ENCODE assay signal across 19 mouse cellular contexts in genomic region chr17:62681726-62682125, GRCm38 (mm10).
DNase-seq lines count a peak whose midpoint lies in the region; TF ChIP-seq lines count a peak whose summit lies in the region.
"Had no signal": no experiment of that assay in that cellular context is flagged by ENCODE, and none has a peak within 500 bp of the region (broad histone marks: within the 10 kb centered on the region; RNA-seq: fewer than 3 reads in every experiment).

No protein-coding gene starts in this region.

- DNase-seq in kidney, adult 9 months: peak; percentile 57
- no peak for DNase-seq in kidney, postnatal 10 days
- DNase-seq in Muller cell, postnatal 12 days (ENCODE audit: inconsistent ontology term): peak; percentile 94
- DNase-seq in kidney, postnatal 36 days: peak; percentile 18 to 37
- no peak for DNase-seq in urinary bladder, adult 2 months (ENCODE audit: low spot score)
- no peak for DNase-seq in layer of hippocampus, adult 11-12 months (ENCODE audit: low spot score)
- DNase-seq: adrenal gland, postnatal 25 days; cerebellum, adult 9-11 months; gastrocnemius, postnatal 25 days; heart, postnatal 36 days; right cerebral cortex, postnatal 14 days had no signal

- H3K4me1 ChIP-seq in embryonic fibroblast, embryonic 13.5 days (ENCODE audit: control insufficient read depth, insufficient read depth, low read length): peaks cover 4% of the 10 kb centered on the region; the same call in 1 of the 2 replicates
- H3K4me1 ChIP-seq: megakaryocyte, embryonic 14.5 days had no signal

- TF ChIP-seq POLR2A in embryonic fibroblast, embryonic 13.5 days (IDR thresholded peaks at IDR 0.05; ENCODE audit: low read depth, low read length): no peak

- no peak for TF ChIP-seq CTCF in embryonic fibroblast, embryonic 13.5 days (IDR thresholded peaks at IDR 0.05; ENCODE audit: borderline replicate concordance, insufficient read depth, low read length)

- peak overlapping the region; percentile 42 for H3K27ac ChIP-seq in embryonic fibroblast, embryonic 13.5 days (ENCODE audit: insufficient read depth, low read length)
- H3K27ac ChIP-seq: forebrain, embryonic 12.5 days; hindbrain, embryonic 14.5 days; left cerebral cortex, adult 2 months; midbrain, embryonic 13.5 days; stomach, postnatal 0 days had no signal

- no peak overlapping the region for H3K4me3 ChIP-seq in embryonic fibroblast, embryonic 13.5 days (ENCODE audit: insufficient read depth, low read length)
- H3K4me3 ChIP-seq: forebrain, embryonic 12.5 days; heart, embryonic 15.5 days; left cerebral cortex, adult 2 months; megakaryocyte, embryonic 14.5 days; midbrain, embryonic 13.5 days had no signal

Comparison
In these comparisons a context has a peak if more than half of its experiments do, and no peak if none do; other contexts are left out.
1. DNase-seq: peak in kidney, adult 9 months (single experiment), Muller cell, postnatal 12 days (single experiment) and kidney, postnatal 36 days (2 of 2); none in kidney, postnatal 10 days (single experiment), urinary bladder, adult 2 months (single experiment) and layer of hippocampus, adult 11-12 months (single experiment).